Mouse (Mus musculus) small intestine, adult 10 weeks (tissue): Measurements from ENCODE around the gene Cgrrf1. TPM values are rescaled to one million over a fixed set of nuclear protein-coding genes. Genes with fewer than 3 reads are reported as not detected.

Source experiments
- polyA plus RNA-seq: library from polyadenylated mRNA; stranded (reverse); fragments of 350-450 nt; fragmentation: Illumina TruSeq; extraction: RNeasy Lipid Tissue Mini Kit (QIAGEN cat#74804); gene quantifications from one replicate; pipeline ENCODE4 v1.2.3, GENCODE M21; 2014; ENCODE audit warnings: low replicate concordance

Gene Cgrrf1
- polyA plus RNA-seq: 35.5 TPM

DNA sequence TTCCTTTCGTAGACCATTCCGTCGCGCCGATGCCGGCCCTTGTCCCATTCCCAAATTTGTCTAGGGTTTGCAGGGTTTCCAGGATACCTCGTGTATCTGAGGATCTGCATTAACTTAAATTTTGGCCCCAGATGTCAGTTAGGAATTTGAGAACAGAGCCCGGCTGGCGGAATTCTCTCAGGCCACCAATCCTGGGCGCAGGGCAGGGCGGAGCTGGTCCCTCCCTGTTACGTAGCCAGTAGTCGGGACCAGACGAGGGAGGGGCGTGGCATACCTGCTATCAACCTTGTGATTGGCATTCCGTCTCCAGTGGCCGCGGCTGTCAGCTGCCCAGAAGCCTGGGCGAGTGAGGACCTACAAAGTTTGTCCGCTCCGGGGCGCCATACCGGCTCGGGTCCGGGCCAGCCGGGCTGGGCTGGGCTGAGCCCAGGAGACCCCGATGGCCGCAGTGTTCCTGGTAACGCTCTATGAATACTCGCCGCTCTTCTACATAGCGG lies at the start of gene Cgrrf1:
TSS of gene Cgrrf1 (plus strand) at position 289 of the 497 bp plus-strand sequence.

DNA sequence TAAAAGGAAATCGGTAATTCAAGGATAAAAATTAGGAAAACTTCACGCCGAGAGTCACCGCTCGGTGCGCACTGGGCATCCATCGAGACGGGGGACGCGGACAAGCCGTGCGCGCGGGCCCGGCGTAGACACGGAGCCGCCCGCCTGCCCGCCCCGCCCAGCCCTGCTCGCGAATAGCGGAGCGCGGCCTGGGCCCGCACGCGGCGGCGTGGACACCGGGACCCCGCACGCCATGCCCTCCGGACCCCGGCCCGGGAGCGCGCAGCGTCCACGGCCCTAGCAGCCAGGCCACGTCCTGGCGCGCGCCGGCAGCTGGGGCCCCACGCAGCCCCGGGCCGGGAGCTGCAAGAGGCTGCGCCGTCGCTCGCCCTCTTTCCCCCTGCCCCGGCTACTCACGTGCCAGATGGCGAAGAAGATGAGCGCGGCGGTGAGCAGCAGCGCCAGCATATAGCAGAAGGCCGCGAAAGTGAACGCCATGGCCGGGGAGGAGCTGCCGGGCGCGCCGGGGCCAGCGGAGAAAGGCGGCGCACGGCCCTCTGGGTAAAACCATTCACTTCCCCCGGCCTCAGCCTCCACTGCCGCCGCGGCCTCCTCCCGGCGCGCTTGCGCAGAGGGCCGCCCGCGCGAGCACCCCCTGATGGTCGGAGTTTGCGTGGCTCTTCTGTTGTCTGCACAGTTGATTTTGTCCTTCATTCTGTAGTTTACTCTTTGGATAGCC lies 44.0 kb upstream of the Cgrrf1 start, which contains the start of gene Cnih1:
TSS of gene Cnih1 (minus strand) at position 625 of the 718 bp plus-strand sequence.

GRCm38 (mm10) chr14:46821873-46822716 lies 9.8 kb upstream of the Cgrrf1 start, which contains the start of gene Gmfb:
TSS of gene Gmfb (minus strand) at chr14:46822242.

DNA sequence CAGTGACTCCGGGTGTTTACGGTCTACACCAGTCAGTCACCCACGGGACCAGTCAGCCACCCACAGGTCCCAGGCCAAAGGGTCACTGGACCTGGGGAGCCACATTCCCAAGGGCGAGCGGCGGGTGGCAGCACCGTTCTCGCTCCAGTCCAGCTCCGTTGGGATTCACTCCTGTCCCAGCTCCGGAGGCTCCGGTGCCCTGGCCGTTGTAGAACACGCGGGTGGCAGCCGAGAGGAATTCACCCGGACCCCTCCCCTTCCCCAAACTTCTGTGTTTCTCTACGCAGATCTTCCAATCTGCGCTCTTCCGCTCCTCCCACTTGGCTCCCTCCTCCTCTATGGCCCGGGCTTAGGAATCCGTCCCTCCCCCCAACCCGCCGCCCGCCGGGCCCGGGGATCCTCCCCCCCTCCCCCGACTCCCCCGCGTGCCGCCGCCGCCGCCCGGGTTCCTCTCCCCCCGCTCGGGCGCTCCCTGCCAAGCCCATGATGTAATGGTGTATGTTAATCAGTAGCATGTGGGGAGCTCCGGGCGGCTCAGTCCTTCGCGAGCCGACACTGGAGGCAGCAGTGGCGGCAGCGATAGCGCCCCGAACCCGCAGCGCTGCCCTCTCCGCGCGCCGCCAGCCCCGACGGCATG lies 50.6 kb downstream of the Cgrrf1 start, which contains the start of gene Samd4:
TSS of gene Samd4 (plus strand) at position 424 of the 637 bp plus-strand sequence.

Other genes with a start within 250 kb of the Cgrrf1 start
- 25.7 TPM for gene Cdkn3, start 71.6 kb upstream of the Cgrrf1 start, polyA plus RNA-seq
- 331 TPM for gene Cnih1, start 43.7 kb upstream of the Cgrrf1 start, polyA plus RNA-seq
- 254 TPM for gene Gmfb, start 9.9 kb upstream of the Cgrrf1 start, polyA plus RNA-seq
- gene Samd4, start 50.7 kb downstream of the Cgrrf1 start, polyA plus RNA-seq: 3.4 TPM